Mouse (Mus musculus): ENCODE measurements around the gene Pter. TPM values are rescaled to one million over a fixed set of nuclear protein-coding genes. Genes with fewer than 3 reads are reported as not detected.

Pter gene
- polyA plus RNA-seq, 1 experiment from 2014 or later: 17.4 TPM

Other genes with a start within 250 kb of the Pter start
- 3.5 and 4.2 TPM in 2 replicates for gene C1ql3, start 87.8 kb downstream of the Pter start, polyA plus RNA-seq (2014; fragmentation: Nextera tagmentation; extraction: Ambion mirVana)